Mouse (Mus musculus): ENCODE data around the gene Gins1.

GRCm38 (mm10) chr2:150877561-150877960 is 27.6 kb upstream of the Gins1 start:
- TF ChIP-seq NANOG (IDR thresholded peaks at IDR 0.05; ENCODE audit: borderline replicate concordance, low read length) (no peak), CTCF (conservative IDR thresholded peaks at IDR 0.05; ENCODE audit: low read length) (no peak)

All from E14TG2a.4 (cell line).